ENCODE assay signal across 10 mouse cellular contexts in the genomic region with DNA sequence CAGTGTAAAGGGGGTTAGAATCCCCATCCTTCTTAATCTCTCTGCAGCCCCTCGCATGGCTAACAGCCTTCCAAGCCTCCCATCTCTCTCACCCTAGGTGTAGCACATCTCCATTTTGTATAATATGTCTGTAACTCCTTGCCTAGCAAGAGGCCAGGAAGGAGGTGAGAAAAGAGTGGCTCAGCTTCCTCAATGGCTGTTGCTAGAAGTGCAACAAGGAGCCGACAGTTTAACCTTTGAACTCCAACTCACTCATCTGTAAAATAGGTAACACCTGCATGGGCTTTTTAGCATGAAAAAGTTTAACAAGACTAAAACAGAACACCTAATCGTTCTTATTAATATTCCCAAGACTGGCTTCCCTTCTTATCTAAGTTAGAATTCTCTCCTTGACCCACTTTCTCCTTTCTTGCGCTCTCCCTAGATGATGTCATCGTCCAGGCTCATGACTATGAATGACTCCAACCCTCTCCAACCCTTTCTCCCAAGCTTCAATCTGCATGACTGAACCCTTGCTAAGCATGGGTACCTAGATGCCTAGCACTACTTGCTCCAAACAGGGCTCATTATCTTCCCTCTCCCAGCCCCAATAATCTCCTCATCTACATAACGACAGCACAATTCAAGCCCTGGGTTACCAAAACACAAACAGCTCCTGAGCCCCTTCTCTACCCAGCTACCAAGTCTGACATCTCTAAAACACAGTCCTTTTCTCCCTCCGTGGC. TPM values are rescaled to one million over a fixed set of nuclear protein-coding genes. Genes with fewer than 3 reads are reported as not detected.
DNase-seq lines count a peak whose midpoint lies in the region; ATAC-seq and TF ChIP-seq lines count a peak whose summit lies in the region.
"Had no signal": no experiment of that assay in that cellular context is flagged by ENCODE, and none has a peak within 500 bp of the region (broad histone marks: within the 10 kb centered on the region; RNA-seq: fewer than 3 reads in every experiment).

No protein-coding gene starts in this region.

- H3K9ac ChIP-seq in midbrain, embryonic 11.5 days (ENCODE audit: low read length) = no peak overlapping the region
- H3K9ac ChIP-seq: embryonic facial prominence, embryonic 15.5 days; liver, embryonic 14.5 days had no signal

- no peak overlapping the region for H3K4me3 ChIP-seq in kidney, adult 2 months (ENCODE audit: insufficient read depth, low read depth, low read length)
- no peak overlapping the region for H3K4me3 ChIP-seq in forebrain, embryonic 10.5 days
- no peak overlapping the region for H3K4me3 ChIP-seq in midbrain, embryonic 11.5 days (ENCODE audit: low read depth, low read length)
- H3K4me3 ChIP-seq: embryonic facial prominence, embryonic 15.5 days had no signal

- WGBS in kidney, adult 2 months = 41% methylated on average over 7 of the region's 7 CpGs
- 20% methylated on average over 7 of the region's 7 CpGs for WGBS in forebrain, embryonic 10.5 days
- 21% methylated on average over 7 of the region's 7 CpGs for WGBS in midbrain, embryonic 11.5 days

- TF ChIP-seq POLR2A in kidney, adult 2 months (IDR thresholded peaks at IDR 0.05; ENCODE audit: low read depth, low read length) = no peak

- ATAC-seq in midbrain, embryonic 11.5 days (ENCODE audit: low FRiP score) = peak; percentile 77

- no peaks in the 10 kb centered on the region for H3K36me3 ChIP-seq in kidney, adult 2 months (ENCODE audit: control insufficient read depth, insufficient read depth, low read length)
- peaks cover 17% of the 10 kb centered on the region for H3K36me3 ChIP-seq in forebrain, embryonic 10.5 days (replicated peaks)
- H3K36me3 ChIP-seq in midbrain, embryonic 11.5 days (ENCODE audit: control insufficient read depth, insufficient read depth, low read length) = no peaks in the 10 kb centered on the region
- H3K36me3 ChIP-seq: embryonic facial prominence, embryonic 15.5 days had no signal

- TF ChIP-seq CTCF in kidney, adult 2 months (conservative IDR thresholded peaks at IDR 0.05; ENCODE audit: insufficient read depth, insufficient read length, low read depth, low read length) = no peak

- no peak overlapping the region for H3K27ac ChIP-seq in kidney, adult 2 months (ENCODE audit: insufficient read depth, low read depth, low read length)
- H3K27ac ChIP-seq in forebrain, embryonic 10.5 days = peak overlapping the region; percentile 68
- H3K27ac ChIP-seq in midbrain, embryonic 11.5 days (ENCODE audit: low read depth, low read length) = peak overlapping the region; percentile 25; the same call in 1 of the 2 replicates
- H3K27ac ChIP-seq: embryonic facial prominence, embryonic 15.5 days; kidney, postnatal 0 days; liver, embryonic 14.5 days had no signal

- H3K4me2 ChIP-seq in midbrain, embryonic 11.5 days = no peak overlapping the region
- H3K4me2 ChIP-seq: embryonic facial prominence, embryonic 15.5 days had no signal

- intact Hi-C loops in left cerebral cortex, postnatal 36 days (cut with DNase I) = no loop called here

- no peaks in the 10 kb centered on the region for H3K27me3 ChIP-seq in kidney, adult 2 months (replicated peaks; ENCODE audit: control insufficient read depth, insufficient read depth, low read length)
- H3K27me3 ChIP-seq in forebrain, embryonic 10.5 days (ENCODE audit: poor library complexity, severe bottlenecking) = no peaks in the 10 kb centered on the region
- H3K27me3 ChIP-seq in midbrain, embryonic 11.5 days (ENCODE audit: control insufficient read depth, insufficient read depth, low read length) = no peaks in the 10 kb centered on the region
- H3K27me3 ChIP-seq: embryonic facial prominence, embryonic 15.5 days had no signal

- peaks cover 23% of the 10 kb centered on the region for H3K4me1 ChIP-seq in kidney, adult 2 months (ENCODE audit: control insufficient read depth, insufficient read depth, low read length)
- H3K4me1 ChIP-seq in forebrain, embryonic 10.5 days = peaks cover 51% of the 10 kb centered on the region
- peaks cover 27% of the 10 kb centered on the region for H3K4me1 ChIP-seq in midbrain, embryonic 11.5 days (ENCODE audit: control insufficient read depth, insufficient read depth, low read length)

- no peaks in the 10 kb centered on the region for H3K9me3 ChIP-seq in forebrain, embryonic 10.5 days
- H3K9me3 ChIP-seq in midbrain, embryonic 11.5 days (ENCODE audit: control insufficient read depth, low read length) = no peaks in the 10 kb centered on the region
- H3K9me3 ChIP-seq: embryonic facial prominence, embryonic 15.5 days had no signal

- peak; percentile 68 for DNase-seq in kidney, adult 2 months
- no peak for DNase-seq in kidney, postnatal 4 days
- DNase-seq in NIH3T3 (ENCODE audit: low read depth) = peak; percentile 31
- DNase-seq in forebrain, embryonic 10.5 days (ENCODE audit: extremely low spot score, low spot score) = no peak
- no peak for DNase-seq in midbrain, embryonic 11.5 days (ENCODE audit: low spot score, missing footprints)
- DNase-seq in thymus, postnatal 25 days = no peak
- no peak for DNase-seq in left cerebral cortex, postnatal 36 days (ENCODE audit: low spot score in 2 of 2)

RNA-seq across cellular contexts. Expression of a gene that starts 24.8 kb away (rescaled TPM):
- 9.5 and 11.3 TPM in 2 replicates for polyA plus RNA-seq in kidney, adult 2 months (2012; rRNA removed)
- polyA plus RNA-seq in forebrain, embryonic 10.5 days (2016; fragmentation: Nextera tagmentation; extraction: Ambion mirVana) = 24.3 and 27.9 TPM in 2 replicates
- 56.9 and 57.4 TPM in 2 replicates for polyA plus RNA-seq in midbrain, embryonic 11.5 days (2014; fragmentation: Nextera tagmentation; extraction: Ambion mirVana)
- 100 to 1,000 TPM; 210 to 310 TPM for total RNA-seq in left cerebral cortex, postnatal 36 days (2021)

Comparison
In these comparisons a context has a peak if more than half of its experiments do, and no peak if none do; other contexts are left out.
1. DNase-seq: peak in kidney, adult 2 months (single experiment) and NIH3T3 (single experiment); none in kidney, postnatal 4 days (0 of 2), forebrain, embryonic 10.5 days (single experiment), midbrain, embryonic 11.5 days (single experiment), thymus, postnatal 25 days (single experiment) and left cerebral cortex, postnatal 36 days (0 of 2).